Mouse (Mus musculus): ENCODE results near the gene Sh3pxd2a. TPM values are rescaled to one million over a fixed set of nuclear protein-coding genes. Genes with fewer than 3 reads are reported as not detected.

The Sh3pxd2a gene
- polyA plus RNA-seq, 1 experiment from 2014 or later = 8.8 TPM

DNA sequence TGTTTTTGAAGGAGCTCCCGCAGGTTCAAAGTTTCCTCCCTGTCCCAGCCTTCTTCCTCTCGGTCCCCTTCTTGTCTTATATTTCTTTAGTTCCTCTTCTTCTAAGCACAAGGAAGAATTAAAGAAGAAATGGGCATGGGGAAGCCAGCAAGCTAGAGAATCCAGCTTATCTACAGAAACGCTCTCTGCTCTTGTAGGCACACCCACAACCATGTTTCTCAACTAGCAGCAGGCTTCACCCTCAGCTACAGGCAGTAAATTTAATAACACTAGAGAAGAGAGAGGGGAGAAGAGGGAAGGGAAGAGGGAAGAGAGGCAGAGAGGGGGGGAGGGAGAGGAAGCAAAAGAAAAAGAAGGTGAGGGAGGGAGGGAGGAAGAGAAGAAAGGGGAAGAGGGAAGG is 44.0 kb upstream of the Sh3pxd2a start:
- Histone ChIP-seq H3K9ac (ENCODE audit: low read length) (no peak overlapping the region), H3K27ac (ENCODE audit: low read depth) (peak overlapping the region; percentile 68), H3K9me3 (ENCODE audit: control insufficient read depth, low read length) (no peaks in the 10 kb centered on the region), H3K27me3 (replicated peaks; ENCODE audit: control insufficient read depth, insufficient read depth, low read length) (no peaks in the 10 kb centered on the region), H3K4me1 (replicated peaks; ENCODE audit: control insufficient read depth, insufficient read depth, low read length) (peaks cover 31% of the 10 kb centered on the region), H3K4me3 (ENCODE audit: low read depth, low read length) (no peak overlapping the region), H3K4me2 (ENCODE audit: low read length) (no peak overlapping the region), H3K36me3 (ENCODE audit: control insufficient read depth, insufficient read depth, low read length) (peaks cover 10% of the 10 kb centered on the region)
- ATAC-seq (replicated peaks; ENCODE audit: low FRiP score, low TSS enrichment, low read depth) (no peak; the same call in 1 of the 2 replicates), DNase-seq (ENCODE audit: low spot score) (no peak)
- WGBS = 72% methylated on average over 3 of the region's 3 CpGs

DNA sequence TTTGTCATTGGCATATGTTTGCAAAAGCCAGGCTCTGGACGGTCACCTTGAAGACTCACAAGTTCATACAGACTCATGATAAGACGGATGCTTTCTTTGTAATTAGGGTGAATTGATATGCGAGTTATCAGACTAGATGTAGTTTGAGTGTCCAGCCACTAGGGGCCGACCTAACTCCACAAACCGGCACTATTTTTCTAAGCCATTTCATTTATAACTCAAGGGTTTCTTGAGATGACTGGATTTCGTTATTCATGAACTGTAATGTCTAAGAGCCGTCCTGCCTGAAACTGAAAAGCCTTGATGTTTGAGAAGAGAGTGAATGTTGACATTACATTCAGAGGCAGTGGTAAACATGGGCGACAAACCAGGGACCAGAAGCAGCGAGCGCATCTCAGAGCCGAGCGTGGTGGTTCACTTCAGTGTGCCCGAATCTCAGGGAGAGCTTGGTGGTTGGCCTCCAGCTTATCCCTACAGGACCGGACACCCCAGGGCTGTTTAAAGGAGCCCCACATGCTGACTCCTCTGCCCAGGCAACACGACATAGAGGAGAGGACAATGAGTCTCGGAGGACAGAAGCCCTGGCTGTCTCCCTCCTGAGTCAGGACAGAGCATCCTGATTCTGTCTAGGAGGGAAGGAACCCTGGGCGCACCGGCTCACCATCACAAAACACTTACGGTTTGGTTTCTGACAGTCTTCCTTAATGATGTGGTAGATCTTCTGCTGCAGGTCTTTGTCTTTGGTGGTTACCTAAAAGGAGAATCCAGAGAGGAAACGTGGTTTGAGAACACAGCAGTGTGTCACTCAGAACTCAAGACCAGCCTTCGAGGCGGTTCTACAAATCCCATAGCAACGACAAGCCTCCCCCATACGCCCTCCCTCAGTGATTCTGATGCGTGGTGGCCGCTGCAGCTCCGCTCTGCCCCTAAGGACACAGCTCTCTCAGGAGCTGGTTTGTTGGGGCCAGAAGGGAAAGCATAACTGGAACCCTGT is 43.2 kb upstream of the Sh3pxd2a start:
- no peak for ATAC-seq (replicated peaks; ENCODE audit: low FRiP score, low TSS enrichment, low read depth)
- Histone ChIP-seq H3K9ac (ENCODE audit: low read length) (no peak overlapping the region), H3K27me3 (replicated peaks; ENCODE audit: control insufficient read depth, insufficient read depth, low read length) (no peaks in the 10 kb centered on the region), H3K4me3 (ENCODE audit: low read depth, low read length) (no peak overlapping the region), H3K4me1 (replicated peaks; ENCODE audit: control insufficient read depth, insufficient read depth, low read length) (peaks cover 31% of the 10 kb centered on the region), H3K27ac (ENCODE audit: low read depth) (peak overlapping the region; percentile 68), H3K36me3 (ENCODE audit: control insufficient read depth, insufficient read depth, low read length) (peaks cover 10% of the 10 kb centered on the region), H3K9me3 (ENCODE audit: control insufficient read depth, low read length) (no peaks in the 10 kb centered on the region), H3K4me2 (ENCODE audit: low read length) (0 out of 2 replicates have a peak overlapping the region, but pooled peaks have one; percentile 4)
- WGBS = 56% methylated on average over 27 of the region's 27 CpGs
- peak; percentile 81 for DNase-seq (ENCODE audit: low spot score)

DNA sequence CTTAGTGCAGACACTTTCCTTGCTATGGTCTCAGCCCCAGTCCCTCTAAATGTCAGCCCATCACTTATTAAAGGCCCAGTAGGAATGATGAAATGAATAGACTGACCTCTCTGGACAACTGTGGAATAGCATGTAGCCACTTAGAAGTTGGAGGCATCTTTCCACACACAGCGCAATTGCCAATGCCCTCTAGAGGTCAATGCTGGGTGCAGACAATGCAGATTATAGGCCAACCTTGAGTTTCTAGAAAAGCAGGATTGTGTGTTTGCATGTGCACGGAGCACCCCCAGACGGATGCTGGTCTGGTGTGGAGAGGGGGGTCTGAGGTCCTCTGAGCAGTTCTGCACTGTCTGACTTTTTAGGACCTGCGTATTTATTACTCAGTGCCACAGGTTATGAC is 39.4 kb upstream of the Sh3pxd2a start:
- no peak for ATAC-seq (replicated peaks; ENCODE audit: low FRiP score, low TSS enrichment, low read depth)
- DNase-seq (ENCODE audit: low spot score) = no peak
- WGBS = 76% methylated on average over 4 of the region's 4 CpGs

DNA sequence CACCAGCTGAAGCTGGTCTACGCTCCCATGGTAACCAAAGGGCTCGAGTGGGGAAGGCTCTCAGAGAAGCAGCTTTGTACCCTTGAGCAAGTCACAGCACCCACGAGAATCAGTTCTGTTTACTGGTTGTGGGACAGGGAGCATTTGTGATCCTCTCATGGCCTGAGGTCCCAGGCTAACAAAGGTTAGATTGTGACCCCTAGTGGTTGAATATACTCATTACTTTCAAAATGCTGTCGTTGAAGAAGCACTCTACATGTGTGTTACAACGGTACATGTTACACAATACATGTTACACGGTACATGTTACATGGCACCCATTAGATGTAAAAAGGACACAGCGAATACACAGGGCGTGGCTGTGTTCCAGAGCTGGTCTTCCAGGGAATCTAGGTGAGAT is 38.4 kb upstream of the Sh3pxd2a start:
- Histone ChIP-seq H3K4me1 (replicated peaks; ENCODE audit: control insufficient read depth, insufficient read depth, low read length) (peaks cover 9% of the 10 kb centered on the region), H3K4me2 (ENCODE audit: low read length) (no peak overlapping the region), H3K36me3 (ENCODE audit: control insufficient read depth, insufficient read depth, low read length) (0 out of 2 replicates have a peak, but pooled peaks cover 5% of the 10 kb centered on the region), H3K9me3 (ENCODE audit: control insufficient read depth, low read length) (no peaks in the 10 kb centered on the region), H3K27ac (ENCODE audit: low read depth) (no peak overlapping the region), H3K4me3 (ENCODE audit: low read depth, low read length) (no peak overlapping the region), H3K9ac (ENCODE audit: low read length) (no peak overlapping the region), H3K27me3 (replicated peaks; ENCODE audit: control insufficient read depth, insufficient read depth, low read length) (no peaks in the 10 kb centered on the region)
- DNase-seq (ENCODE audit: low spot score) (no peak), ATAC-seq (replicated peaks; ENCODE audit: low FRiP score, low TSS enrichment, low read depth) (no peak)
- WGBS = 79% methylated on average over 8 of the region's 8 CpGs

More for the DNA sequence above, 39.4 kb upstream of the Sh3pxd2a start:
- Histone ChIP-seq H3K9ac (ENCODE audit: low read length) (no peak overlapping the region), H3K4me2 (ENCODE audit: low read length) (no peak overlapping the region), H3K9me3 (ENCODE audit: control insufficient read depth, low read length) (no peaks in the 10 kb centered on the region), H3K27me3 (replicated peaks; ENCODE audit: control insufficient read depth, insufficient read depth, low read length) (no peaks in the 10 kb centered on the region), H3K4me3 (ENCODE audit: low read depth, low read length) (no peak overlapping the region), H3K36me3 (ENCODE audit: control insufficient read depth, insufficient read depth, low read length) (0 out of 2 replicates have a peak, but pooled peaks cover 5% of the 10 kb centered on the region), H3K27ac (ENCODE audit: low read depth) (no peak overlapping the region), H3K4me1 (replicated peaks; ENCODE audit: control insufficient read depth, insufficient read depth, low read length) (peaks cover 20% of the 10 kb centered on the region)

DNA sequence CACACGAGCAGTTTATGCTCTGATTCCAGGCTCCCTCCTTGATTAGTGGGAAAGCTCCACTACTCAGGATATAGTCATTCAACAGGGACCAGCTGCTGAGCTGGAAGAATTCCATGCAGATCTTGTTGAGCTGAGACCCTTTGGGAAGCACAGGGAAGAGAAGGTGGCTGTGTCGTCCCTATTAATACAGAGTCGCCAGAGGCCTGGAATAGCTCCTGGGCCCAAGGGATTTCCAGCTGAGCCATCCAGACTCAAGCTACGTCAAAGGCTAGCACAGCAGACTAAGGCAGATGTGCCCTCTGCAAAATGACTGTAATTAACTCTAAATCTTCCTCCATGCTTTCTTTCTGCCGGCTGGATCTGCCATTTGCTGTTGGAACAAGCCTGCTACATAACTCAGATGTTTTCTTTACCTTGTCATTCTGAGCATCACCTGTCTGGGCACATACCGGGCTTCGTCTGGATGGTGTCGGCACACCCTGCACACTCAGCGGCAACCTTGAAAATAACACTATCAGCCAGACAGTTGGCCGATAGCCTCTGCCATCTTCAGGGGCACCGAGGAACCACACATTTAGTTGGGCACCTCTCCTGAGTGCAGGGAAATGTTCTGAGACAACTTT is 36.3 kb upstream of the Sh3pxd2a start:
- WGBS = 77% methylated on average over 11 of the region's 11 CpGs
- Histone ChIP-seq H3K4me2 (ENCODE audit: low read length) (no peak overlapping the region), H3K4me3 (ENCODE audit: low read depth, low read length) (no peak overlapping the region), H3K4me1 (replicated peaks; ENCODE audit: control insufficient read depth, insufficient read depth, low read length) (peaks cover 6% of the 10 kb centered on the region; the same call in 1 of the 2 replicates), H3K27me3 (replicated peaks; ENCODE audit: control insufficient read depth, insufficient read depth, low read length) (no peaks in the 10 kb centered on the region), H3K9ac (ENCODE audit: low read length) (no peak overlapping the region), H3K9me3 (ENCODE audit: control insufficient read depth, low read length) (no peaks in the 10 kb centered on the region), H3K27ac (ENCODE audit: low read depth) (no peak overlapping the region), H3K36me3 (ENCODE audit: control insufficient read depth, insufficient read depth, low read length) (0 out of 2 replicates have a peak, but pooled peaks cover 5% of the 10 kb centered on the region)
- no peak for DNase-seq (ENCODE audit: low spot score)
- no peak for ATAC-seq (replicated peaks; ENCODE audit: low FRiP score, low TSS enrichment, low read depth)

GRCm38 (mm10) chr19:47499841-47500240 is 35.6 kb upstream of the Sh3pxd2a start:
- Histone ChIP-seq H3K27me3 (replicated peaks; ENCODE audit: control insufficient read depth, insufficient read depth, low read length) (no peaks in the 10 kb centered on the region), H3K4me1 (replicated peaks; ENCODE audit: control insufficient read depth, insufficient read depth, low read length) (peaks cover 6% of the 10 kb centered on the region; the same call in 1 of the 2 replicates), H3K9me3 (ENCODE audit: control insufficient read depth, low read length) (no peaks in the 10 kb centered on the region), H3K4me3 (ENCODE audit: low read depth, low read length) (no peak overlapping the region), H3K27ac (ENCODE audit: low read depth) (no peak overlapping the region), H3K9ac (ENCODE audit: low read length) (no peak overlapping the region), H3K36me3 (ENCODE audit: control insufficient read depth, insufficient read depth, low read length) (0 out of 2 replicates have a peak, but pooled peaks cover 5% of the 10 kb centered on the region), H3K4me2 (ENCODE audit: low read length) (no peak overlapping the region)
- ATAC-seq (replicated peaks; ENCODE audit: low FRiP score, low TSS enrichment, low read depth) (no peak), DNase-seq (ENCODE audit: low spot score) (no peak)
- WGBS = 90% methylated on average over 5 of the region's 5 CpGs

DNA sequence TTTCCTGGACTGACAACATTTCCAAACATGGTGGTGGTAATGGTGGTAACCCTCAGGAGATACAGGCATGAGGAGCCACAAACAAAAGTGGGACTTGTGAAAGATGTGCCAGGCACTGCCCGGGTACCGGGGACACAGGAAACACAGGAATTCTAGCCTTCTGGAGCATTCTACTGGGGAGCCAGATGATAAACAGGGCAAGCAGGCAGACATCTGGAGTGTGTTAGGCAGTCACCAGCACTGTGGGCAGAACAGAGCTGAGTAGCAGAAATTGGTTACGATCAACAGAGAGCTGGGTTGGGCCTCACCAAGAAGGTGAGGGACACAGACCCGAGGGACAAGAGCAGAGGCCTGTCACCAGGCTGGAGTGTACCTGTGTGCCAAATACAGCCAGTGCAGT is 34.7 kb upstream of the Sh3pxd2a start:
- Histone ChIP-seq H3K27me3 (replicated peaks; ENCODE audit: control insufficient read depth, insufficient read depth, low read length) (no peaks in the 10 kb centered on the region), H3K9ac (ENCODE audit: low read length) (no peak overlapping the region), H3K27ac (ENCODE audit: low read depth) (no peak overlapping the region), H3K9me3 (ENCODE audit: control insufficient read depth, low read length) (no peaks in the 10 kb centered on the region), H3K36me3 (ENCODE audit: control insufficient read depth, insufficient read depth, low read length) (0 out of 2 replicates have a peak, but pooled peaks cover 5% of the 10 kb centered on the region), H3K4me1 (replicated peaks; ENCODE audit: control insufficient read depth, insufficient read depth, low read length) (peaks cover 6% of the 10 kb centered on the region; the same call in 1 of the 2 replicates), H3K4me2 (ENCODE audit: low read length) (no peak overlapping the region), H3K4me3 (ENCODE audit: low read depth, low read length) (no peak overlapping the region)
- ATAC-seq (replicated peaks; ENCODE audit: low FRiP score, low TSS enrichment, low read depth) = no peak
- WGBS = 35% methylated on average over 4 of the region's 4 CpGs
- no peak for DNase-seq (ENCODE audit: low spot score)

DNA sequence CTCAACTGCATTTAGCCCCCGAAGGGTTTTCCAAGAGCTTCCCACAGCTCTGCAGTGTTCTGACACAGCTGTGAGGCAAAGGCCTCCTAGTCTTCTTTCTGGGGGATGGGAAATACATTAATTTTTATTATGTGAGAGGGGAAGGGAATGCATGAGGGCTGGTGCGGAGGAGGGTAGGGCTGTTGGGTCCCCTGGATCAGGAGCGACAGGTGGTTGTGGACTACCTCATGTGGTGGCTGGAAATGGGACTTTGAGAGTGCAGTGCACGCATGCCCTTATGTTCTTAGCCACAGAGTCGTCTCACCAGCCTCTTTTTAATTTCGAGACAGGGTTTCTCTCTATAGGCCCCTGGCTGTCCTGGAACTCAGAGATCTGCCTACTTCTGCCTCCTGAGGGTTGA is 33.5 kb upstream of the Sh3pxd2a start:
- H3K4me1 ChIP-seq (replicated peaks; ENCODE audit: control insufficient read depth, insufficient read depth, low read length) = peaks cover 6% of the 10 kb centered on the region; the same call in 1 of the 2 replicates
- 0 out of 2 replicates have a peak, but pooled peaks cover 5% of the 10 kb centered on the region for H3K36me3 ChIP-seq (ENCODE audit: control insufficient read depth, insufficient read depth, low read length)
- no peaks in the 10 kb centered on the region for H3K27me3 ChIP-seq (replicated peaks; ENCODE audit: control insufficient read depth, insufficient read depth, low read length)
- ATAC-seq (replicated peaks; ENCODE audit: low FRiP score, low TSS enrichment, low read depth) = no peak
- H3K9me3 ChIP-seq (ENCODE audit: control insufficient read depth, low read length) = no peaks in the 10 kb centered on the region
- DNase-seq (ENCODE audit: low spot score) = no peak
- WGBS = 82% methylated on average over 6 of the region's 6 CpGs
- H3K9ac ChIP-seq (ENCODE audit: low read length) = no peak overlapping the region
- H3K4me2 ChIP-seq (ENCODE audit: low read length) = no peak overlapping the region
- no peak overlapping the region for H3K27ac ChIP-seq (ENCODE audit: low read depth)
- no peak overlapping the region for H3K4me3 ChIP-seq (ENCODE audit: low read depth, low read length)

Data from intestine, embryonic 14.5 days (tissue).